Mouse (Mus musculus): ENCODE results near the gene Cpsf4l.
A peak's percentile ranks its signal among the peaks of the same experiment; 100 is the strongest.
"Not testable (repeated sequence)": the region's sequence is repeated elsewhere in the genome, so short reads cannot be mapped to it uniquely, and the experiment has no call there.

The Cpsf4l gene

DNA sequence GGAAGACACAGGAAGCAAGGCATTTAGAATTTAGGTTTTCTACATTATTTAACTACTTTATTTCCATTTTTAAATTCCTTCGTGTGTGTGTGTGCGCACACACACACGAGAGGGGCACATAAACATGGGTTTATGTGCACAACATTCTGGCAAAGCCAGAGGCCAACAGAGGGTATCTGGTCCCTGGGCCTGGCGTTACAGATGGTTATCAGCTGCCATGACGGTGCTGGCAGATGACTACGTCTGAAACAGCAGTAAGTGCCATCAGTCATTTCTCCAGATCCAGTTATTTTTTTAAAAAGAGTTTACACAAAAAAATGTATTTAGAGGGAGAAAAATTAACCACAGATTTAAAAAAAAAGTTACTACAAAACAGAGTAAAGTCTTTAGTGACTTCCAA lies 43.6 kb downstream of the Cpsf4l start:
- DNase-seq (ENCODE audit: low spot score), result no peak

DNA sequence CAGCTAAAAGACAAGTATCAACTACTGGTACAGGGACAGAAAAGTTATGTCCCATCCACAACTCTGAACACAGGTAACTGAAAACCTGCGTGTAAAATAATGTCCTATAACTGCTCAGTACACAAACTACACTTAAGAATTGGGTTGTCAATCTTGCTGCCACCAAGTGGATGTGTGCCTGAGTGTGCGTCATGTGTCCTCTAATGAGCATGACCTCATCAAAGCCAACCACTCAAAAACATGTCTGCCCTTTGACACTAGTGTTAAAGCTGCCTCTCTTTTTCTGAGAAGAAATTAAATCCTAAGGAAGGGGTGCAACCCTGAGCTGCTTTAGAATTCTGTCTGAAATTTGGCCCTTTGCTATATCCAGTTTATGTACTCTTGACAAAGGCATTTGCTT lies 45.5 kb downstream of the Cpsf4l start:
- DNase-seq (ENCODE audit: low spot score), result peak; percentile 37

DNA sequence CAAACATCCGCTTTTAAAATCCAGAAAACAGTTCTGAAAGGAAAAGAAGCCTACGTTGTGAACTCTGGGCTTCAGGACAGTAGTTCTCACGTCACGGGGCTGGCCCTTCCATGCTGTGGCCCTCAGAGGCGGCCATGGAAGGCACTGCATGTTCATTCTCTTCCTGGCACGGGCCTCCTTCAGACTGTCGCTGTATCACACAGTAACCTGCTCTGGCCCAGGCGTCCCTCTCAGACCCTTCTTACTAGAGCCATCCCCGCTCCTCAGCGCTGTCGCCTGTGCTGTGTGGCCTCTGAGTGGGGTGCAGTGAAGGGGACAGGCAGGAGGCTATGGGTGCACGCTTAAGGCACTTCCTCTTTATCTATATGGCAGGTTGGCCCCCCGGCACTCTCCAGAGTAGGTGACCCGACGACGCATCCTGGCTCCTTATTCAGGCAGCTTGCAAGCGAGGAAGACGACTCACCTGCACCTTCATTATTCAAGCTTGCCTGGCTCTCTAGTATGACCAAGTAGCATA lies 47.9 kb downstream of the Cpsf4l start:
- DNase-seq (ENCODE audit: low spot score), result no peak

DNA sequence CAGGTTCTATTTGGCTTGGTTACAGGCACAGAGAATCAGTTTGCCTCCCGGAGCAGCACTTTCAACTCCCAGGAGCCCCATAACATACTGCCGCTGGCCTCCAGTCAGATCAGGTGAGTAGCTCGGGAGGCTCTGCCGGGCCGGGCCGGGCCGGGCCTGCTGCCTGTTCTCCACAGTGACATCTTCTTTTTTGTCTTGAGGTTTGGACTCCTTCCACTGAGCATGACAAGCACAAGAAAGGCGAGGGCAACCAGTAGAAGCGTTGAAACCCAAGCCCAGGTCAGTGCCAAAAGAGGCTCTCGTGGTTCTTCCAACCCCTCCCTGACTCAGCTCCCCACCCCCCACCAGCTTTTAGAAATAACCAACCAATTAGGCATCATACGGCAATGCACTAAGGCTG lies 48.9 kb downstream of the Cpsf4l start:
- no peak for DNase-seq (ENCODE audit: low spot score)

DNA sequence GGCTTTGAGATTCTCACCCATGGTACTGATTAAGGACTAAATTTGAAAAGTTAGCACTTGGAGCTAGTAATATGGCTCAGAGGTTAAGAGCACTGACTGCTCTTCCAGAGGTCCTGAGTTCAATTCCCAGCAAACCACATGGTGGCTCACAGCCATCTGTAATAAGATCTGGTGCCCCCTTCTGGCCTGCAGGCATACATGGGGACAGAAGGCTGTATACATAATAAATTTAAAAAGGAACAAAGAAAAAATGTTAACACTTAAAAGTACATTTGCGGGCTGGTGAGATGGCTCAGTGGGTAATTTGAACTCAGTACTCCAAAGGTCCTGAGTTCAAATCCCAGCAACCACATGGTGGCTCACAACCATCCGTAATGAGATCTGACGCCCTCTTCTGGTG lies 49.6 kb downstream of the Cpsf4l start:
- DNase-seq (ENCODE audit: low spot score), result not testable (repeated sequence)

DNA sequence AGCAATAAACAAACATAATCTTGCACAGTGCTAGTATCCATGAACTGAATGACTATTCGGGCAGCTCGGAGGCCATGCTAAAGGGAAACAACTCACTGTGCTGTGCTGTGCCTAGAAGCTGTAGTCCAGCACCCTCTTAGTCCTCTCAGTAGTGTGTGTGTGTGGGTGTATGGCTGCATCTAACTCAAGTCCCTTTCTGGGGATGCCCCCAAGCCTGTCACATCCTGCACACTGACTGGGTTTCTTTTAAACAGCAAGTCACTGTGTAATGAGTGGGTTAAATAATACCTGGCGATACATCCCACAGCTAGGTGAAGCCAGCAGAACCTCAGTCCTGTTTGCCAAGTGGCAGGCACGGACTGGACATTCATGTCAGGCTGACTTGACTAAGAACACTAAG lies 51.1 kb downstream of the Cpsf4l start:
- no peak for DNase-seq (ENCODE audit: low spot score)

DNA sequence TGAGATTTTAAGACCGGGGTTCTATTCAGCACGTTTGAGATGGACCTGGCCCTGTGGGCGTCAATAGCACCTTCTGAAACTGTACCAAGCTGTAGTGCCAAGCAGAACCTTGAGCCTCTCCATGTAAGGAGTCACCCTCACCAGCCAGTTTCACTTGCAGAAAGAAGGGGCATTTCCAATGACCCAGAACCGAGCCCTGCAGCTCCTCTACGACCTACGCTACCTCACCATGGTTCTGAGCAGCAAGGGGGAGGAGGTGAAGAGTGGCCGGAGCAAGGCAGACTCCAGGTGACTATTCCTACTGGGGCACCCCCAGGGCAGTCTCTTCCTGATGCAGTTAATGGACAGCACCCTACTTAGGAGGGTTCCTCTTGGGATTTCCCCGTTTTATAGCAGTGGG lies 51.5 kb downstream of the Cpsf4l start:
- DNase-seq (ENCODE audit: low spot score), result no peak

DNA sequence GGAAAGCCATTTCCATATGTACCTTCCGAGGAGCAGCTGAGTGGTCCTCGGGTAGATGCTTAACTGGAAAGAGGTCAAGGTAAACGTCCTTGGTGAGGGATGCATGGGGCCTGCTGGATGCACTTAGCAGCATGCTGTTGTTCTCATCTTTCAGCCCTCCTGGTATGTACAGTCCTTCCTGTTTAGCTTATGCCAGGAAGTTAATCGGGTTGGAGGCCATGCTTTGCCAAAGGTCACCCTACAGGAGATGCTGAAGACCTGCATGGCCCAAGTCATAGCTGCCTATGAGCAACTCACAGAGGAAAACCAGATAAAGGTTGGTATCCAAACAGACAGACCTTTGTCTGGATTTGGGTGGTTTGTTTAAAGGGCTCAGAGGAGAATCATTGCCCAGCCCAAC lies 52.6 kb downstream of the Cpsf4l start:
- no peak for DNase-seq (ENCODE audit: low spot score)

DNA sequence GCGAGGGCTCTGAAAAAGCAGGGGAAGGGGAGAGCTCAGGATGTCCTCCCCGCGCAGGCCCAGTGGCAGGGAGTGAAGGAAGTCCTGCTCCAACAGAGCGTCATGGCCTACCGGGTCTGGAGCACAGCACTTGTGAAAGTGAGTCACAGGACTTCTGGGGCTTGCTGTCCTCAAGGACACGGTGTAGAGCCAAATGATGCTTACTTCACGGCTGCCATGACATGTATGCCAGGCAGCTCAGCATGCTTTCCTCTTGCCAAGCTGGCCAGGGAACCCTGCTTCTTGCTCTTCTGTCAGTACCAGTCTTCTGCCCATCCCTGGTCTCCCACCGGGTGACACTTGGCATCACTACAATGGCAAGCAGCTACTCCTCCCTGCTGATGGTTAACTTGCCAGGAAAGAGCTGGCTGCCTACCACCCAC lies 53.3 kb downstream of the Cpsf4l start:
- no peak for DNase-seq (ENCODE audit: low spot score)

DNA sequence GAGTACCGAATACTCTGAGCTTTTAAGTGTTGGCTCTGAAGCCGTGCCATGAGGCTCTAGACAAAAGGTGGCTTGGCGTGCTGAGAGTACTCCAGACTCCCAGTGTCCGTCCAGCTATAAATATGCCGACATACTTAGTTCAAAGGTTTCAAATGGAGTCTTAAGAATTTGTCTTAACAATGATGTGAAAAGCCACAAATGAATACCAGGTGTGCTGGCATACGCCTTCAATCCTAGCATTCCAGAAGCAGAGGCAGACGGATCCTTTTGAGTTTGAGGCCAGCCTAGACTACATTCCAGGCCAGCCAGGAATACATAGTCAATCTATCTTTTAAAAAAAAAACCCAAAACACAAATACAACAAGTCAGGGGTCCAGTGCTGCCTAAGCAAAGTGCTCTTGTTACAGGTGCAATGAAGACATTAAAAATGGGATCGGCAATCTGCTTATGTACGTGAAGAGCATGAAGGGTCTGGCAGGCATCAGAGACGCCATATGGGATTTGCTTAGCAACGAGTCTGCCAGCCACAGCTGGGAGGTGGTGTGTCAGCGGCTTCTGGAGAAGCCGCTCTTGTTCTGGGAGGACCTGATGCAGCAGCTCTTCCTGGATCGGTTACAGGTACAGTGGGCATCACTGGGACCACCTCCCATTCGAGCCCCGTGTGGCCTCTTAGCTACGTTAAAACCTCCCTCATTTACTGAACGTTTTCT lies 55.1 kb downstream of the Cpsf4l start:
- DNase-seq (ENCODE audit: low spot score), result no peak

DNA sequence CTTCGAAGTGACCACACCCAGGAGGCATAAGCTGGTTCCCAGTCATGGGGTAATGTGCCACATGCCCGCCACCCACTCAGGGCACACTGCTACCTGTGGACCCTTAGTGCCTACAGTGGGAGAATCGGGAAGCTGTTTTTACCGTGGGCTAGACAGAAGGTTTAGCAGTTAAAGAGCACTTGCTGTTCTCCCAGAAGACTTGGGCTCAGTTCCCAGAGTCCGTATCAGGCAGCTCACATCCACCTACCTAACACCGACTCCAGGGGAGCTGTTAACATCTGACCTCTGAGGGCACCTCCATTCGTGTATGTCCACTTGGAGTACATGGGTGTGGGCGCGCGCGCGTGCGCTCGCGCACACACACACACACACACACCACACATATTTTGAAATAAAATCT lies 55.7 kb downstream of the Cpsf4l start:
- no peak for DNase-seq (ENCODE audit: low spot score)

DNA sequence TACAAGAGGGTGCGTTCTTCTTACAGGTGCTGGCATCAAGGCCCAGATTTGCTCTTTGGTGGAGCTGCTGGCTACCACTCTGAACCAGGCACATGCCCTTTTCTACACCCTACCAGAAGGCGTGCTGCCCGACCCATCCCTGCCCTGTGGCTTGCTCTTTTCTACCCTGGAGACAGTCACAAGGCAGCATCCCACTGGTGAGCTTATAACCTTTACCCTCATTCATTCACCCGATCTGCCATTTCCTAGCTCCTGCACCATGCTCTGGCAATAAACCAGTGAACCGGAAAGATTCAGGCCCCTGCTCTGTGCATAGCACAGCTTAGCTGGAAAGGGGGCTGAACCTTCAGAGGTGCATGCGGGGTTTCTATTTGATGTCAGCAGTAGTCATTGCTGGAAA lies 57.3 kb downstream of the Cpsf4l start:
- DNase-seq (ENCODE audit: low spot score), result no peak

DNA sequence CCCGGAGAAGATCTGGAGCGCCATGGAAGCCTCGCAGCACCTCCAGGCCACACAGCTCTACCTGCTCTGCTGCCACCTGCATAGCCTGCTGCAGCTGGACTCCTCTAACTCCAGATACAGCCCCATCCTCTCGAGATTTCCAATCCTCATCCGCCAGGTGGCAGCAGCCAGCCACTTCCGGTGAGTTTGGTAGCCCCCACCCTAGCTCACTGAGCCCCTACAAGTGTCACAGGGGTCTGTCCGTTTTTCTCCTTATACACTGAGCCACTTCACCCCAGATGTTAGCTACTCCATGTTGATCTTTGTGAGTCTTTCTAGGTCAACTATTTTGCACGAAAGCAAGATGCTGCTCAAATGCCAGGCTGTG lies 57.9 kb downstream of the Cpsf4l start:
- no peak for DNase-seq (ENCODE audit: low spot score)

DNA sequence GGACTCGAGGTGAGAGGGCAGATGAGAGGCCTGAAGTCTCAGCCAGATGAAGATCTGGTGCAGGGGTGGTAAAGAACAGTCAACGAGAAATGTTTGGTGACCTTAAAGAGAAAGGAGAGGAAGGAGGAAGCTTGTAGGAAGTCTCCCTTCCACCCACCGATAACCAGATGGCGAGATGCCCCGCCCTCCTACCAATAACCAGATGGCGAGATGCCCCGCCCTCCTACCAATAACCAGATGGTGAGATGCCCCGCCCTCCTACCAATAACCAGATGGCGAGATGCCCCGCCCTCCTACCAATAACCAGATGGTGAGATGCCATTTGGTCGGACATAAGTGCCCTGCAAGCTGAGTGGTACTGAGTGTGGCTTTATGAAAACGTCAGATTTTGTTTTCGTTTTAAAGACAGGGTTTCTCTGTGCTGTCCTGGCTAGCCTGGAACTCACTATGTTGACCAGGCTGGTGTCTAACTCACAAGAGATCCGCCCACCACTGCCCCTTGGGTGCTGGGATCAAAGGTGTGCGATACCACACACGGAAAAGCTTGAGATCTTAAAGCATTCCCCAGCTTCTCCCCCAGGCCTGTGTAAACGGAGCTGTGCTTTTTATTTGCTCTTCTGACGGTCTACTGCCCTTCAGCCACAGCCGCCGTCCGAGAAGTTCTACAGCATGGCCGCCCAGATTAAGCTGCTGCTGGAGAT lies 58.5 kb downstream of the Cpsf4l start:
- no peak for DNase-seq (ENCODE audit: low spot score)

DNA sequence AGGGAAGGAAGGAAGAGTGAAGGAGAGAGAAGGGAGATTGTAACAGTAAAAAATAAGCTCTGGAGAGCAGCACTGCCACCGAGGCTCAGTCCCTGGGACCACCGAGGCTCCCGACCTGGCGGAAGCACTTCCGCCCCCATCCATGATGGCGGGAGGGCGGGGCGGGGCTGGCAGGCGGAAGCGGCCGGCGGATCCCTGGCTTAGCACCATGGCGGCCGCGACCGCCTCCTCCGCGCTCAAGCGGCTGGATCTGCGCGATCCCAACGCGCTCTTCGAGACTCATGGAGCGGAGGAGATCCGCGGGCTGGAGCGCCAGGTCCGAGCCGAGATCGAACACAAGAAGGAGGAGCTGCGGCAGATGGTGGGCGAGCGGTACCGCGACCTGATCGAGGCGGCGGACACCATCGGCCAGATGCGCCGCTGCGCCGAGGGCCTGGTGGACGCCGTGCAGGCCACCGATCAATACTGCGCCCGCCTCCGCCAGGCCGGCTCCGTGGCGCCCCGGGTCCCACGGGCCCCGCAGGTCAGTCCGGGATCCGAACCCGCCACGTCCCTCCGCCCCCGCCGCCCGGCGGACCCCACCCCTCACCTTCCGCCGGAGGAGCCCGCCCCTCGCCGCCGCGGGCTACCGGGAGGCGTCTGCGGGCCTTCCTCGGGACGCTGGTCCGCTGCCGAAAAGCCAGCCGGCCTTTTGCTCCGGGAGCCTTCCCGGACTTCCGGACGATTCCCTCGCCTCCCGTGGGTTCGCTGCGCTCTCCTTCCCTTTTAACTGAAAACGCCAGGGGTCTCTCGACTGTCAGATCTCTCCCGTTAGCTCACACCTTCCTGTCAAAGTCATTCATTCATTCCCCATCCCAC lies 60.2 kb downstream of the Cpsf4l start, which contains the start of gene Slc39a11:
Gene Slc39a11, minus strand, starts transcription at position 727 of the 858 bp plus-strand sequence.
- peak; percentile 65 for DNase-seq (ENCODE audit: low spot score)

DNA sequence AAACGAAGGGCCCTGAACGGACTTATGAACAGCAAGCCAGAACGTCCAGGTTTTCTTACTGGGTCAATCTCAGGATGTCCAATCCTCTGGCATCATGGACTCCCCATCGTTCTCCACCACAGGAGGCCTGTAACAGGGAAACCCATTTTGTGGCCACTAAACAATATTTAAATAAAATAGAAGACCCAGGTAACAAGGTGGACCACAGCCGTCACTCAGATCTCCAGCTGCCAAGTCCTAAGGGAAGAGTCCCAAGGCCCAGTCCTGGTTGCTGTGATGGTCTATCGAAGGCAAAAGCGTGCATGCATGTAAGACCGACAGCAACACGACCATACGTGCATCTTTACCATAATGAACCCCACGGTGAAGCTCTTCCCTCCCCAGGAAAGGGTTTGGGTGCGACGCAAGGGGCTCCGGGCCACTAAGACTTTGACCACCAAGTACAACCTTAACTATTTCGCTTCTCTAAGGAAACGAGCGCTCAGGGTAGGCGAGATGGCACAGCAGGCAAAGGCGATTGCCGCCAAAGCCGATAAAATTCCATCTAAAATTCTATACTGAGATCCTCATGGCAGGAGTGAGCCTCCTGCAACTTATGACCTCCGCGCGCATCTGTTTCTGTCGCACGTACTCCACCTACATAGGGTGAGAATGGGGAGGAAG lies 61.0 kb downstream of the Cpsf4l start, which contains the start of gene Cog1:
Gene Cog1, plus strand, starts transcription at position 480 of the 663 bp plus-strand sequence.
- DNase-seq (ENCODE audit: low spot score), result no peak
